Mouse (Mus musculus) E14TG2a.4 (cell line): Measurements from ENCODE around the gene Faah.

Source experiments
- CTCF ChIP-seq: conservative IDR thresholded peaks from 2 replicates; pipeline ENCODE4 v1.5.1; 2014; ENCODE audit warnings: low read length
- NANOG ChIP-seq: IDR thresholded peaks from 2 replicates; pipeline ENCODE4 v1.6.1; 2014; ENCODE audit warnings: borderline replicate concordance, low read length, mixed read lengths

- TF ChIP-seq CTCF (no peak), NANOG (no peak)
Measured at GRCm38 (mm10) chr4:116000671-116001070, 17.1 kb downstream of the Faah start.
